Mouse (Mus musculus) heart, postnatal 14 days (tissue): ENCODE data around the gene Gm28038. TPM values are rescaled to one million over a fixed set of nuclear protein-coding genes. Genes with fewer than 3 reads are reported as not detected.

Source experiments
- DNase-seq, 2 experiments: peaks; one replicate each; pipeline ENCODE4 v3.0.0; 2021 to 2022
- intact Hi-C: fragments of 180-260 bp; cut with DNase I; formaldehyde crosslinking; loops from one replicate; pipeline ENCODE4 v1.15.1; 2025
- total RNA-seq, 2 experiments: library from RNA; stranded (reverse); gene quantifications; 2 replicates each; pipeline ENCODE4 v1.2.3; 2021

Gm28038 gene
- total RNA-seq, 2 experiments from 2014 or later, result 2.2 TPM; not detected in 1

DNA sequence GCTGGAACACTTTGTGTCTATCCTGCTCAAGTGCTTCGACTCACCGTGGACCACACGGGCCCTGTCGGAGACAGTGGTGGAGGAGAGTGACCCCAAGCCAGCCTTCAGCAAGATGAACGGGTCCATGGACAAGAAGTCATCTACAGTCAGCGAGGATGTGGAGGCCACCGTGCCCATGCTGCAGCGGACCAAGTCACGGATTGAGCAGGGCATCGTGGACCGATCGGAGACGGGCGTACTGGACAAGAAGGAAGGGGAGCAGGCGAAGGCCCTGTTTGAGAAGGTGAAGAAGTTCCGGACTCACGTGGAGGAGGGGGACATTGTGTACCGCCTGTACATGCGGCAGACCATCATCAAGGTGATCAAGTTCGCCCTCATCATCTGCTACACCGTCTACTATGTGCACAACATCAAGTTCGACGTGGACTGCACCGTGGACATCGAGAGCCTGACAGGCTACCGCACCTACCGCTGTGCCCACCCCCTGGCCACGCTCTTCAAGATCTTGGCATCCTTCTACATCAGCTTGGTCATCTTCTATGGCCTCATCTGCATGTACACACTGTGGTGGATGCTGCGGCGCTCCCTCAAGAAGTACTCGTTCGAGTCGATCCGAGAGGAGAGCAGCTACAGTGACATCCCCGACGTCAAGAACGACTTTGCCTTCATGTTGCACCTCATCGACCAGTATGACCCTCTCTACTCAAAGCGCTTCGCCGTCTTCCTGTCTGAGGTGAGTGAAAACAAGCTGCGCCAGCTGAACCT lies 25.0 kb upstream of the Gm28038 start:
- intact Hi-C loops, result no loop called here
- no peak for DNase-seq

DNA sequence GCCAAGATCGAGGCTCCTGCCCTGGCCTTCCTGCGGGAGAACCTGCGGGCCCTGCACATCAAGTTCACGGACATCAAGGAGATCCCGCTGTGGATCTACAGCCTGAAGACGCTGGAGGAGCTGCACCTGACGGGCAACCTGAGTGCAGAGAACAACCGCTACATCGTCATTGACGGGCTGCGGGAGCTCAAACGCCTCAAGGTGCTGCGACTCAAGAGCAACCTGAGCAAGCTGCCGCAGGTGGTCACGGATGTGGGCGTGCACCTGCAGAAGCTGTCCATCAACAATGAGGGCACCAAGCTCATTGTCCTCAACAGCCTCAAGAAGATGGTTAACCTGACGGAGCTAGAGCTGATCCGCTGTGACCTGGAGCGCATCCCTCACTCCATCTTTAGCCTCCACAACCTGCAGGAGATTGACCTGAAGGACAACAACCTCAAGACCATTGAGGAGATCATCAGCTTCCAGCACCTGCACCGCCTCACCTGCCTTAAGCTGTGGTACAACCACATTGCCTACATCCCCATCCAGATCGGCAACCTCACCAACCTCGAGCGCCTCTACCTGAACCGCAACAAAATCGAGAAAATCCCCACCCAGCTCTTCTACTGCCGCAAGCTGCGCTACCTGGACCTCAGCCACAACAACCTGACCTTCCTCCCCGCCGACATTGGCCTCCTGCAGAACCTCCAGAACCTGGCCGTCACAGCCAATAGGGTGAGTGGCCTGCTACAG lies 24.1 kb upstream of the Gm28038 start:
- intact Hi-C loops, result no loop called here
- DNase-seq, result no peak

DNA sequence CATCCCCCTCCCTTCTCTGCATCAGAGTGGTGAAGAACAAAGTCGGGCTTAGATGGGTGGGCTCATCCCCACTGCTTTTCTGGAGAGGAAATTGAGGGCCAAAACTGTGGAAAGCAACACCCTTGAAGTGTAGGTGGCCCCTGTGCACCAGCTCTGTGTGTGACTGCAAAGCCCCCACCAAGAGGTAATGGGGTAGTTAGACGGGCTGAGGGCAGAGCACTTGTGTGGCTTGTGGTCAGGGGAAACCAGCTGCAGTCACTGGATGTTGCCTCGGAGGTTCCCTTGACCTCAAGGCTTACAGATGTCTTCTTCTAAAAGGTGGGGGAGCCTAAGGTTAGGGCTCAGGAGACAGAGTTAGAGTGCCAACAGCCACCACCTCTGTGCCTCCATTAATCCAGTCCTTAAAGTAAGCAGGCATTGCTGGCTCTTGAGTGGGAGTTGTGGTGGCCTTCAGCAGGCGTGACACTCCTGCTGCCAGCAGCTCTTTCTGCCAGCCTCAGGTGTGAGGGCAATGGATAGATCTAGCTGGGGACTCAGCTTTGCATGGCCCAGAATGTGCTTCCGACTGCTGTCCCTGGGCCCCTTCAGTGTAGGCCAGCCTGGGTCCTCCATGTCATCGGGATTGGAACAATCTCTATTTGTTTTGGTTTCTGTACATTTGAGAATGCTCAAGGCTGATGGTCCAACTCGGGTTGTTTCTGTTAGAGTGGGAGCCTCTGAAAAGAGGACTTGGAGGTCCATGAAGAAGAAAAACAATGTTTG lies 23.0 kb upstream of the Gm28038 start:
- DNase-seq, result no peak

DNA sequence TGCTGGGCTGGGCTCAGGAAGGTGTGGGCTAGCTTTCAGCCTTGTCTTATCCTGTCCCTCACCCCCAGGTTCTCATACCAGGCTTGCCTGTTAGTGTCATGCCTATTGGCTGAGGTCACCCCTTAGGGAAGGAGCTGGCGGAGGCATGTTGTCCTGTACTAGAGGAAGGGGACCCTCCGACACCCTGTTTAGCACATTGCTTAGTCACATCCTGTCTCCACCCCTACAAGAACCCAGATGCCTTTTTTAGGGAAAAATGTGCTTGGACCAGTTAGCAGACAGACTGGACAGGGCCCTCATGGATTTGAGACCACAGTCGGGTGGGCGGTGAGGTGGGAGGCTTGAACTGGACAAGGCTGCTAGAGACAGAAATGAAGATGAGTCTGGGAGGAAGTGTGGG lies 22.2 kb upstream of the Gm28038 start:
- intact Hi-C loops, result loop anchor here (1.0 kb wide), 1 partner anchor 16 kb away; no protein-coding TSS in a partner anchor
- peak; percentile 75 to 76 for DNase-seq

More for the DNA sequence above, 23.0 kb upstream of the Gm28038 start:
- intact Hi-C loops, result loop anchor here (1.0 kb wide), 1 partner anchor 16 kb away; no protein-coding TSS in a partner anchor

DNA sequence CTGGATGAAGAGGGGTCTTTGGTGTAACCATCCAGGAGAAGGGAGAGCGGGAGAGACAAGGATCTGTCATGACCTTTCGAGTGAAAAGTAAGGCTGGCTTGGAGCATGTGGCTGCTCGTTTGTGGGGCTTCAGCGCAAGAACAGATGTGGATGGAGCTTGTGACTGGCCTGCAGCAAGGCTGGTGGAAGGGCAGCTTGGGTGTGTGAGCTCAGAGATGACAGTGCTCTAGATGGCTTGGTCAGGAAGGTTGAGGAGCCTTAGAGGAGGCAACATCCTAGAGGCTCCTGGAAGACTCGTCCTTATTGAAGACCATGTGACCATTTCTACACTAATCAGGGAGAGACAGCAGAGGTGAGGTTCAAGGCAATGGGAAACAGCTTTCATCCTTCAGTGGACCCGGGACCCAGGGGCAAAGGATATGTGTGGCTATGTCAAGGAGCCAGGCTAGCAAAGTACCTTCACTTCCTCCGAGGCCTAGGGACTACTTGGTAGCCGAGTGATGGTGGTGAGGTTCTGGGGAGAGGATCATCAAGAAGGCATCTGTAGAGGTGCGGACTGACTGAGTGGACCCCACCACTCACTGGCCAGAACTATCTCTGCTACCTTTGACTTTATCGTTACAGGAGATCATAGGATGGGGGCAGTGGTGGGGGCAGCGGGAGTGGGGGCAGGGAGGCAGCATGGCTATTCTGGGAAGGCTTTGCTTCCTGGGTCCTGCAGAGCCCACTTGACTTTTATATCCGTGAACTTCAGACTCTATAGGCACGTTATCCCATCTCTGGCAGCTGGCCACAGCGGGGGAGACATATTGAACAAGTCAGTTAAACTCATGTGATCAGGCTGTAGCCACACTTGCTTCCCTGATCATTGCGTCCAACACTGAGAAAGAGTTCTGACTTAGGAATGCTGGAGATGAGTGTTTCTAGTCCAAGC lies 21.4 kb upstream of the Gm28038 start:
- intact Hi-C loops, result no loop called here
- DNase-seq, result no peak

DNA sequence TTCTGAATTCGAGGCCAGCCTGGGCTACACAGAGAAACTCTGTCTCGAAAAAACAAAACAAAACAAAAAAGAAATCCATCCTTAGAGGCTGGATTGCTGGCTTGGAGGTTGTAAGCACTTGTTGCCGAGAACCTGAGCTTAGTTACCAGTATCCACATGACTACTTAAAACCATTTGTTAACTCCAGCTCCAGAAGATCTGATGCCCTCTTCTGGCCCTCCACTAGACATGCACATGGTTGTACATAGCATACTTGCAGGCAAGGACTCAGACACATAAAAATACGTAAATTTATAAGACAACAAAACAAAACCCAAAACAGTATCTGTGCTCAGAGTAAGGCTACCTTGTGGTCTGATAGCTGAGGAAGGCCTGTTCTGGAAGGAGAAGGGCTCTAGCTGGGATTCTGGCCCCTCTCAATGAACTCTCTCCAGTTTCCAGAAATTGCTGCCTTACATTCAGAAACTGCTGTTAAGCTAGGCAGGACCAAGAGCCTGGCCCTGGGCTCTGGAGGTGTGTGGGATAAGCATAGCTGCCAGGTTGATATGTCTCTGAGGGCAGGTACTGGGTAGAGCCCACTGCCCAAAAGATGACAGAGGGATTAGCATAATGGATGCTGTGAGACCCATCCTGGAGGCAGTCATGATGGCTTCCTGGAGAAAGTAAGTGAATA lies 19.6 kb upstream of the Gm28038 start:
- no peak for DNase-seq
- intact Hi-C loops, result no loop called here

DNA sequence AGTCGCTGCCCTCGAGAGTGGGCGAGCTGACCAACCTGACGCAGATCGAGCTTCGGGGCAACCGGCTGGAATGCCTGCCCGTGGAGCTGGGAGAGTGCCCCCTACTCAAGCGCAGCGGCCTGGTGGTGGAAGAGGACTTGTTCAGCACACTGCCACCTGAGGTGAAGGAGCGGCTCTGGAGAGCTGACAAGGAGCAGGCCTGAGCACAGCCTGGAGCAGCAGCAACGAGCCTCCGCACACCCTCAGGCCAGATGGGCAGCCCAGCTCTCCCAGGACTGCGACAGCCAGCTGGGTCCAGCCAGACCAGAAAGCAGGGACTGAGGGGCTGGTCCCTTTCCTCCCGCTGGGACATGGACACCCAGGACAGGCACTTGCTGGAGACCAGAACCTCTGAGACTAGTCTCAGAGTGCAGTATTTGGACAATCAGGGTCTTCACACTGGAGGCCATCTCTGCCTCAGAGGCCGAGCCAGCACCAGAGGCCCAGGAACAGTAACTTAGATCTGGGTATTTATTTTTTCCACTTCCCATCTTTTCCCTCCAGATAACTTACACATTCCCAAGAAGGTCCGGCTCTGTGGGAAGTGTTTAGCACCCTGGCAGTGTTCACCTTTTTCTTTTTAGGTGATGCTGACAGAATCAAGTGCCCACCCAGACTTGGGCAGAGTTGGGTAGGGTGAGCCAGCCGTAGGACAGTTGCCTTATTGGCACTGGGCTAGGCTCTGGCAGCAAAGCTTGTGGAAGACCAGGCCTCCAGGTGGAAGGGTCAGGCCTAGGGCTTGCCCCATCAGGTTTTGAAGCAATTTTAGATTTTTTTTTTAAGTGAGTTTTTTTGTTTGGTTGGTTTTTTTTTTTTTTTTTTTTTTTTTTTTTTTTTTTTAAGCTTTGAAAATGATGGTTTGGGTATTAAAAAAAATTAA lies 18.7 kb upstream of the Gm28038 start:
- peak in 1 of 2 experiments; percentile 18 for DNase-seq
- intact Hi-C loops, result no loop called here

DNA sequence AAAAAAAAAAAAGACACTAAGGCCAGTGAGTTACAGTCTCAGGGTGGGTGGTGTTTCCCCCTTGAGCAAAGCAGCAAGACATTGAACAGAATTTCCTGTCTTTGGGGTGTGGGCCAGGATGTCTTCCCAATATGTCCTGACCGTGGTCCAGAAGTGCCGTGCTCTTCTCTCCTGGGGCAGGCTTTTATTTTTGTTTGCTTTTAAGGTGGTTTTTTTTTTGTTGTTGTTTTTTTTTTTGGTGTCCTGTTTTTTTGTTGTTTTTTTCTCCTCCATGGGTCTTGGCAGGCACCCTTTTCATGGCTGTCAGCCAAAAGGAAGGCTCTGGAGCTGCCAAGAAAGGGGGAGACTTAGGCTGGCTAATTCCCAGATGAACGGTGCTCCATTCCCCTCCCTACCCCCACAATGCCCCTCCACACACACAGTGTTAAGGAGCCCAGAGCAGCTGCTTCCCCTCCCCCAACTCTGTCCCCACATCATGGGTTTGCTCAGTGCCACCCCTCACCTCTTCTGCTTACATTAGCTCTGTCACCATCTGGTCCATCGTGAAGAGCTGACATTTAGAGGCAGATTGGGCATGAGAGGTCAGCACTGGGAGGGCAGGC lies 17.9 kb upstream of the Gm28038 start:
- intact Hi-C loops, result no loop called here
- DNase-seq, result peak; percentile 72 to 76

DNA sequence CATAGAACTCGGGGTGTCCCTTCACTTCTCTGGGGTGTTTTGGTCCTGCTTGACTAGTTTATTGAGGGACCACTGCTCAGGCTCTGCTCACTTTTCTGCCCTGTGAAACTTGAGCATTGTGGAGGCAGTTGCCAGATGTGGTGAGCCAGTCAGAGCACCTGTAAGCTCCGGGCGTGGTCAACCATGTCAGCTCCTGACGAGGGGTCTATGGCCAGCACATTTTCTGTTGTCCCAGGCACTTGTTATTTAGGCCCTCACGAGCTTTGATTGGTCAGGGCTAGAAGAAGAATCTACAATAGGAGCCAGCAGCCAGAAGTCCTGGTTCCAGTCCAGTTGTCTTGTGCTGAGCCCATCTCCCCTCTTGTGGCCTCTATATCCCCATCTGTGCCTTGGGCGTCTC lies 17.0 kb upstream of the Gm28038 start:
- DNase-seq, result peak in 1 of 2 experiments; percentile 7

DNA sequence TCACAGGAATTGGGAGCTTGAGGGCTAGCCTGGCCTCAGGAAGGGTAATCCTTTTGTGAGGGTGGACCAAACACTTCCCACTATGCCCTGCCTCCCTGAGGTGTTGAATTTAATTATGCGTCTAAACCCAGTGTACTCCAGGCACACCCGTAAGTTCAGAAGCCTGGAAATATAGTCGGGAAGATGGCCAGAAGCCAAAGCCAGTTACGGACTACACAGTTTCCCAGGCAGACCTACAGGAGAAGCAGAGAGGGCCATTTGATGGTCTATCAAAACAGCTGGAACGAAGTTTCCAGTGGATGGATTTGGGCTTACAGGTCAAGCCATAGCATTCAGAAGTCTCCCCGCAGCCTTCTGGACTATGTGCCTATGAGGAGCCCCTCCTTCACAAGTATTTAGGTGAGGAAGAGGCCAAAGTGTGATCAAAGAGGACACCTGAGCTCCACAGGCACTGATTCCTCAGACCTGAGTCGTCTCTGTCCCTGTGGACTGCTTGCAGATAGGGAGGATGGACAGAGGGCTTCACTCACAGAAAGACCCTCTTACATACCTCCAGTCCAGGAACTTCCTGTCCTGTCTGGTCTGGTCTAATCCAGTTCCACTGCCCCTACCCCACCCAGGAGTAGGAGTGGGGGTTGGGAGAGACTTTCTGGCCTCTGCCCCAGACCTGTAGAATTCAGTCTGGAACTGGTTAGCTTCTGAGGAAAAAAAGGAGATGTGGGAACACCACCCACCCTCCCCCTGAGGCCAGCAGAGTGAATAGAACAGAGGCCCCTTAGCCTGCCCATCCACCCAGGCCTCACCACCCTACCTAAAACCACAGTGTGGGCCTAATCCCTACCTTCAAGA lies 15.9 kb upstream of the Gm28038 start:
- peak in 1 of 2 experiments; percentile 32 for DNase-seq
- intact Hi-C loops, result no loop called here

More for the DNA sequence above, 17.0 kb upstream of the Gm28038 start:
- intact Hi-C loops, result no loop called here

DNA sequence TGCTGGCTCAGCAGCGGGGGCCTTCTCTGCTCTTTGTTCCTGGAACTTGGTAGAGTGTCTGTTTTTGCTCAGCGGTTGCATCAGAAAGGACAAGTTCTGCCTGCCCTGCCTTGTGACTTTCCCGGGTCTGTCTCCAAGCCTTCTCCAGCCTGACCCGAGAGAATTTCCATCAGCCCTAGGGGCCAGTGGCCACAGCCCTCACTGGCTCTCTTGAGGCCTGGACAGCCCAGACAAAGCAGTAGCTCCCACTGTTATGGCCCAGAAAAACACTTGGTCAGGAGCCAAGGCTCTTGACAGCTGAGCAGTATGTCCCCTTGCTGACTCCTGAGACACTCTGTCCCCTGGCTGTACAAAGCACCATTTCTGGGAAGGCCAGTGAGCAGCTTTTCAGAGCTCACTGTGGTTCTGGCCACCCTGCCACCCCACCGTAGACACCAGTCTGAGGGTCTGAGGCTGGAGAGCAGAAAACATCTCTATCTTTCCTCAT lies 15.0 kb upstream of the Gm28038 start, which contains the start of gene Phyhd1:
TSS of gene Phyhd1 (plus strand) at position 437 of the 487 bp plus-strand sequence.
- intact Hi-C loops, result loop anchor here (1.0 kb wide), 1 partner anchor 28 kb away; no protein-coding TSS in a partner anchor
- peak; percentile 85 to 87 for DNase-seq

DNA sequence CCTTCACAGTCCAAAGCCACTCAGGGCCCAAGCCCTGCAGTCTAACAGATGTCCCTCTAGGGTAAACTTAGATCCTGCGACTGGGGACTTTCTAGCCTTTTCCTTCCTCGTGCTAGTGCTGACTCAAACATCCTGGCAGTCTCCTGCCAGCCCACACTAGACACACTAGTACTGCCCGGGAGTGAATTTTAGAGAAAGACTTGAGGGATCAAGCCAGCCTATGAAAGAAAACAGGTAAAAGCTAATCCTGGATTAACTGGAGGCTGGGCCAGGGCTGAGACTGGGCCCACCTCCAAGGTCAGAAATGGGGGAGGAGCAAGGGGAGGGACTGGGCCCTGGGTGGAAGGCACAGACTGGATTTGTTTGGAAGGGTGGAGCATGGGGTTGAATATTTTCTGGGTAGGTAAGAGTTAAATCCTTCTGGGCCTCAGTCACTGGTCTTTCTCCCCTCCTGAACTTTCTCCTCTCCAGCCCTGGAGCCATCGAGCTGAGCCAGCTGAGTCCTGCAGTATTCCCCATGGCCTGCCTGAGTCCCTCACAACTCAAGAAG lies 14.4 kb upstream of the Gm28038 start:
- peak; percentile 82 to 88 for DNase-seq
- intact Hi-C loops, result loop anchor here (1.0 kb wide), 1 partner anchor 28 kb away; no protein-coding TSS in a partner anchor

DNA sequence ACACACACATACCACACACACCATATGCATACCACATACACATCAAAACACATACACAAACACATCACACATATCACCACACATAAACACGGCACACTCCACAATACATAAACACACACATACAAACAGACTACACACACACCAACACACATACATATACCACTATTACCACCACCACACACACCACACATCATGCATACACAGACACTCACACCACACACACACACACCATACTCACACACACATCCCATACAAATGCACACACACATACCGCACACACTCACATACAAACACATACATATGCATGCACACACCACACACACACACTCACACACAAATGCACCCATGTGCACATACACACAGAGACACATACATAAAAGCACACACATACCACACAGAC lies 13.4 kb upstream of the Gm28038 start:
- no peak for DNase-seq
- intact Hi-C loops, result no loop called here

DNA sequence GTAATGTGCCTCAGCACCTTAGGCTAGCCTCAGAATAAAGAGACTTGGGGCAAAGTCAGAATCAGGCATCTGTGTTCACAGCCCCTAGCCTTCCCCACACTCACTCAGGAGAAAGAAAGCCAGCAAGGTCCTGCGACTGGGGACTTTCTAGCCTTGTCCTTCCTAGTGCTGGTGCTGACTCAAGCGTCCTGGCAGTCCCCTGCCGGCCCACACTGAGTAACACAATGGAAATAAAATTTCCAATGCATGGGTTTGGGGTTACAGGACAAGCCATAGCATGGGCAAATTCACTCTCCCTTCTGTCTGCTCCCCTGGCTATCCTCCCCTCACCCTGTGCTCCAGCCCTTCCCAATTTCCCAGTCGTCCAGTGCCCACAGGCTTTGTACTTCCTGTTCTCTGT lies 12.5 kb upstream of the Gm28038 start:
- intact Hi-C loops, result loop anchor here (2.0 kb wide), 1 partner anchor 94 kb away; no protein-coding TSS in a partner anchor
- peak in 1 of 2 experiments; percentile 11 for DNase-seq

DNA sequence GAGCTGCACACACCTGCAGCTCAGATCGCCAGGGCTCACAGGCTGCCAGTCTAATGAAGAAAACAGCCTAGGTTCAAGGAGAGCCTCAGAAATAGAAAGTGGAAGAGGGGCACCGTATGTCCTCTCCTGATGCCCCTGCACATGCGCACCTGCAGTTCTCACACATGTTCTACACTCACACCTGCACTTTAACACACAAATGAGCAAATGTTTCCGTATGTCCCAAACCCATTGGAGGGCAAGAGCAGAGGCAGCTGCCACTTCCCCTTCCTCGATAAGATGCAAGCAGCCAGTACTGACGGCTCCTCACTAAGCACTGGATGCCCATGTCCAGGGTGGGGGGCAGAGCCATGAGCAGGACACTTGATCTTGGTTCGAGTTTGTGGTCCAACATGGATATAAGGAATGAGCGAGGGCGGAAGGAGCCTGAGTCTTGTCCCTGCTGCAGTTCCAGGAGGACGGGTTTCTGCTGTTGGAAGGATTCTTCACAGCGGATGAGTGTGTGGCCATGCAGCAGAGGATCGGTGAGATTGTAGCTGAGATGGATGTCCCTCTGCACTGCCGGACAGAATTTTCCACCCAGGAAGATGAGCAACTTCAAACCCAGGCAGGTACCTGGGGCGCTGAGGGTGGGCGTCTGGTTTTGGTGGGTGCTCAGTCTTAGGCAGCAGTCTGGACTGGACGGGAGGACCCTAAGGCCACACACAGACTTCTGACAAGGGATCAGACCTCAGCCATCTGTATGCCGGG lies 11.4 kb upstream of the Gm28038 start:
- DNase-seq, result peak in 1 of 2 experiments; percentile 6
- intact Hi-C loops, result loop anchor here (2.0 kb wide), 1 partner anchor 95 kb away; no protein-coding TSS in a partner anchor
